Mouse (Mus musculus): ENCODE data around the gene Ptk6.

GRCm38 (mm10) chr2:181159091-181159514 is 43.5 kb downstream of the Ptk6 start:
- TF ChIP-seq CTCF (IDR thresholded peaks at IDR 0.05; ENCODE audit: control insufficient read depth, insufficient read depth, insufficient replicate concordance, low read depth, low read length) = no peak
- no peak for TF ChIP-seq POLR2A (IDR thresholded peaks at IDR 0.05; ENCODE audit: control insufficient read depth, low read depth, low read length)

Measured in testis, adult 2 months (tissue).